Mouse (Mus musculus): Measurements from ENCODE around the gene Mlf1. TPM values are rescaled to one million over a fixed set of nuclear protein-coding genes. Genes with fewer than 3 reads are reported as not detected.

Mlf1 gene
- polyA plus RNA-seq, 1 experiment, result 1.6 TPM

GRCm38 (mm10) chr3:67447143-67447542 lies 73.2 kb downstream of the Mlf1 start:
- no peak for TF ChIP-seq POLR2A (IDR thresholded peaks at IDR 0.05; ENCODE audit: low read depth, low read length)
- TF ChIP-seq CTCF (conservative IDR thresholded peaks at IDR 0.05; ENCODE audit: insufficient read depth, insufficient read length, low read depth, low read length), result peak; percentile 32; the same call in 1 of the 2 replicates
- Histone ChIP-seq H3K27ac (ENCODE audit: insufficient read depth, low read depth, low read length) (no peak overlapping the region), H3K36me3 (ENCODE audit: control insufficient read depth, insufficient read depth, low read length) (no peaks in the 10 kb centered on the region; the same call in none of the 2 replicates), H3K27me3 (replicated peaks; ENCODE audit: control insufficient read depth, insufficient read depth, low read length) (no peaks in the 10 kb centered on the region), H3K4me3 (ENCODE audit: insufficient read depth, low read depth, low read length) (no peak overlapping the region), H3K4me1 (ENCODE audit: control insufficient read depth, insufficient read depth, low read length) (no peaks in the 10 kb centered on the region)
- 93% methylated on average over 2 of the region's 2 CpGs for WGBS
- peak; percentile 5 for DNase-seq

Other genes starting within 250 kb of the Mlf1 start
- gene Gm17402, start 1.1 kb downstream of the Mlf1 start, polyA plus RNA-seq (2012; rRNA removed), result not detected in 2 replicates
- gene Gfm1, start 56.0 kb downstream of the Mlf1 start, polyA plus RNA-seq (2012; rRNA removed), result 37.7 and 55.0 TPM in 2 replicates
- 25.7 and 34.1 TPM in 2 replicates for gene Lxn, start 89.8 kb downstream of the Mlf1 start, polyA plus RNA-seq (2012; rRNA removed)
- gene Rarres1, start 141.4 kb downstream of the Mlf1 start, polyA plus RNA-seq (2012; rRNA removed), result 1.7 and 2.5 TPM in 2 replicates
- 191 and 214 TPM in 2 replicates for gene Mfsd1, start 208.6 kb downstream of the Mlf1 start, polyA plus RNA-seq (2012; rRNA removed)

All from kidney, adult 2 months (tissue).